Mouse (Mus musculus) spleen, embryonic (tissue): ENCODE measurements around the gene Zdhhc15.
"Not testable (repeated sequence)": the region's sequence is repeated elsewhere in the genome, so short reads cannot be mapped to it uniquely, and the experiment has no call there.

Experiments
- CTCF ChIA-PET: fragments of 350-600 bp; sonication (Branson Sonifier 250); formaldehyde crosslinking; loops from one replicate; lab custom pipeline; 2022; lab: Charles Lee

The Zdhhc15 gene

DNA sequence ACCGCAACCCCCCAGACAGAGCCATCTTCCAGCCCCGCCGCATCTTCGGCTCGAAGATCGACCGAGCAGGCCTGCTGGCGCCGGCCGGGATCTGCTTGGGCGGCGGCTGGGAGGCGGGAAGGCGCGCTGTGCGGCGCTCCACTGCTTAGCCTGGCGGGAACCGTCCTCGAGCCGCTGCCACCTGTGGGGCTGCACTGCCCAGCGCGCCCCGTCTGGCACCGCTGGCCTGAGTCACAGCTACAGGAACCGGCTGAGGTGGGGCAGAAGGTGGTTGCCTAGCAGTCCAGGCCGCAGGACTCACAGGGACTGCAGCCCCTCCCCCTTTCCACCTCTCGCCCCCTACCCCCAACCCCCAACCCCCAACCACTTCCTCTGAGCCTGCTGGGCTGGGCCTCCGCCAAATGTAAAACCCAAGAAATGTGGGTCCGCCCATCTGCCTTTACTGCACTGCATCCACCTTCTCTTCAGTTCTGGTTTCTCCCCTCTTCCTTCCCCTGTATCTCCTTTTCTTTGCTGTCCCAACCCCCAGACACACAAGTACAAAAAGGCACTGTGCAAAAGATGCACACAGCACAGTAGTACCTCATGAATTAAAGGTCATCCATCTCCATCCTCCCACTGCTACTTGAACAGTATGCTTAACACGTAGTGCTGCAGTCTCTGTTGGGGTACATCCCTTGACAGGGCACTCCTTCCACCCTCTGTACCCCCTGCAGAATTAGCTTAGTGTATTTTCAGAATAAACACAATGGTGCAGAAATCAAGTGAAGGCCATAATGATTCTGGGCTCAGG is at the start of gene Zdhhc15:
Gene Zdhhc15 (minus strand): TSS at position 308 of the 793 bp plus-strand sequence.
- CTCF ChIA-PET: no interaction called here

DNA sequence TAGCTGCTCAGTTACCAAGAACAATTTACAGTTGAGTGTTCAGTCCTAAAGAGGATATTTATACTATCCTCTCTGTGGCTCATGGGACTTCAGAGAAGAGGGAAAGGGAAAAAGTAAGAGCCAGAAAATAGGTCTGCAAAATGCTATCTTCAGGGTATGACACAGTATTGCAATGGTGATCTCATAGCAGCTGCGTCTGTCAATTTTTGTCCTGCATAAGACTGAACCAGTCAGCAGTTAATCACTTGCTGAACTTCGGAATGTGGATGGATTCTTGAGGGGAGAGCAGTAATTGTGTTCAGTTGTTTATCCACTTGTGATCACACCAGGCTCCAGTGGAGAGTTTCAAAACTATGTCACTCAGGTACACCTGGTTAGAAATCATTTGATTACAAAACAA is 37.1 kb upstream of the Zdhhc15 start:
- CTCF ChIA-PET: no interaction called here

DNA sequence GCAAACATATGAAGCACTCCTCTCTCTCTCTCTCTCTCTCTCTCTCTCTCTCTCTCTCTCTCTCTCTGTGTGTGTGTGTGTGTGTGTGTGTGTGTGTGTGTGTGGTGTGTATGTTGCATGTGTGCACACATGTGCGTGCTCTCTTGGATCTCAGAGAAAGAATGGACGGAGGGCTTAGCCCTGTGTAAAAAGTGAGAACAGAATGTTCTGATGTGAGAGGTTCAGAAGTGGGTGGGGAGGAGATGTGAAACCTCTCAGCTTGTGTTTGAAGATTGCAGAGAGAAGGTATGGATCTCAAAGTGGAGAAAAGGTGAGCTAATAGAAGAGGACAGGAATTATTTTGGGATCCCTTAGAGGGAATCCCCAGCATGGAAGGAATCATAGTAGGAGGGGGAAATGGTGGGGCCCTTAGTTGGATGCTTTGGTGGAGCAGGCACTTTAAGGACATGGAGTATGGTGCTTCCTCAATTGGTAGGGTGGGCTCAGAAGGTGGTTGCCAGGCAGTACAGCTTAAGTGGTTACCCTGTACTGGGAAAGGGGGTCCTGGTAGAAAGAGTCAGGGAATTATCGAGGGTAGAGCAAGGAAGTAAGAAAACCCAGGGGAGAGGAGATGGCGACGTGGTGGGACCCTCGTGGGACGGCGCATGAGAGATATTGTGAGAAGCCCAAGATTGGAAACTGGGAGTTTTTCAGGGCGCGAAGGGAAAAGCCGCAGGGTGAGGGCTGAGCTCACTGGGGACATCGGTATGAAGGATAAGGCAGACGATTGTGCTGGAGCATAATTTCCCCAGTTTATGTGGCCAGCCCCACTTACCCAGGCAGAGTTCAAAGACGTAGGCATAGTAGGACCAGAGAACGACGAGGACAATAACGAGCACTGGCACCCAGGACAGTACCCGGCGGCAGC is 761 bp downstream of the Zdhhc15 start:
- CTCF ChIA-PET: no interaction called here

DNA sequence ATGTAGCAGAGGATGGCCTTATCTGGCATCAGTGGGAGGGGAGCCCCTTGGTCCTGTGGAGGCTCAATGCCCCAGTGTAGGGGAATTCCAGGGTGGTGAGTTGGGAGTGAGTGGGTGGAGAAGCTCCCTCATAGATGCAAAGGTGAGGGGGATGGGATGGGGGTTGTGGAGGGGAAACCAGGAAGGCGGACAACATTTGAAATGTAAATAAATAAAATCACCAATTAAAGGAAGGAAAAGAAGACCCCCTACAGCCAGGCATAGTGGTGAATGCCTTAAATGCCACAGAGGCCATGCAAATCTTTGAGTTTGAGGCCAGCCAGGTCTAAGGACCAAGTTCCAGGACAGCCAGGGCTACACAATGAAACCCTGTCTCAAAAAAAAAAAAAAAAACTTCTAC is 13.9 kb downstream of the Zdhhc15 start:
- CTCF ChIA-PET: no interaction called here

DNA sequence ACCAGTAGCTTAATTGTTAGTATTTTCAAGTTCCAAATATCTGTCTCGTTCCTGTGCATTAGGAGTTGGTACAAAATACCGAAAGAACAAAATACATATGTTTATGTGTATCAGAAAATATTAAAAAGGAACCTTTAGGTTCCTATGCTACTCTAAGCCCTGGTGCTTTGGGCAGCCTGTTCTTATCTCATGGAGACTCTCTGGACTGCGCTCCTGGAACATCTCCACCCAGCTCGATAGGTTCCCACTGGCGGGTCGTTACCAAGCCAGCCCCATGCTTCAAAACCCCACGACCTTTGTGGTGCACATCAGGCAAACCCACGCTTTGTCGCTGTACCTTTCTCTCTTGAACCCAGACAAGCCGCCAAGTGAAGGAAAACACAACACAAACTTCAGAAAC is 58.3 kb downstream of the Zdhhc15 start:
- CTCF ChIA-PET: no interaction called here

DNA sequence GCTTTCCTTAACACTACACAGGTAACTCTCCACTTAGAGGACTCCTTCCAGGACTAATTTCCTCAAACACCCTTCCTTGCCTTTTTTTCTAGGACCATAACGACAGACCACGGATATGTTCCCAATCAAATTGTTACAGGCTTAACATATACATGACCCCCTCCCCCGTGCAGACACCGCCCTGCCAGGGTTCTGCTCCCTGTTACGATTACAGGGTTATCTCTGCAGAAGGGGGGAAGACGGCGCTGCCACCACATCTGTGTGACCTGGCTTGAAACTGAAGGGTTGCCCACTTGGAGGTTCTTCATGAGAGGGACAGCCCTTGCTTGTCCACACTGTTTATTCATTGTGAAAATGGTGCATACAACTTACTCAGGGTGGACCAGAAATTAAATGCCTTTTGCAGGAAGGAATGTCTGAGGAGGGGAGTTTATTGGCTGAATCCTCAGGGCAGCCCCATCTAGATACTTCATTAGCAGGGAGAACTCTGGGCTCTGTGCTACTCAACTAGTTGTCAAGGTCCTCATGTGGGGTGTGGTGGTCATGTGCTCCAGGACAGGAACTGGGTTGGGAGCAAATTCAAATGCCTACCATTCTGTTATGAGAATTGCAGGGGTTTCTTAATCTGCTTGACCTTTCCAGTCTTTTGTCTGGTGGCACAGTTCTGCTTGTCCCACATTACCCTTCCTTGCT is 67.0 kb downstream of the Zdhhc15 start:
- CTCF ChIA-PET: not testable (repeated sequence)

DNA sequence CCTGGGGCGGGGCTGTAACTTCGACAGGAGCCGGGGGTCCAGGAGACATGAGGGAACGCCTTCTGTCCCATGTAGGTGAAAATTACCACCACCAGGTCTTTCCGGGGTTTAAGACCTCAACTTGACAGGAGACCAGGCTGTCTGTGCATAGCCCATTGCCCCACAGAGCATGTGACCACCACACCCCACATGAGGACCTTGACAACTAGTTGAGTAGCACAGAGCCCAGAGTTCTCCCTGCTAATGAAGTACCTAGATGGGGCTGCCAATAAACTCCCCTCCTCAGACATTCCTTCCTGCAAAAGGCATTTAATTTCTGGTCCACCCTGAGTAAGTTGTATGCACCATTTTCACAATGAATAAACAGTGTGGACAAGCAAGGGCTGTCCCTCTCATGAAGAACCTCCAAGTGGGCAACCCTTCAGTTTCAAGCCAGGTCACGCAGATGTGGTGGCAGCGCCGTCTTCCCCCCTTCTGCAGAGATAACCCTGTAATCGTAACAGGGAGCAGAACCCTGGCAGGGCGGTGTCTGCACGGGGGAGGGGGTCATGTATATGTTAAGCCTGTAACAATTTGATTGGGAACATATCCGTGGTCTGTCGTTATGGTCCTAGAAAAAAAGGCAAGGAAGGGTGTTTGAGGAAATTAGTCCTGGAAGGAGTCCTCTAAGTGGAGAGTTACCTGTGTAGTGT is 68.5 kb downstream of the Zdhhc15 start:
- CTCF ChIA-PET: not testable (repeated sequence)

DNA sequence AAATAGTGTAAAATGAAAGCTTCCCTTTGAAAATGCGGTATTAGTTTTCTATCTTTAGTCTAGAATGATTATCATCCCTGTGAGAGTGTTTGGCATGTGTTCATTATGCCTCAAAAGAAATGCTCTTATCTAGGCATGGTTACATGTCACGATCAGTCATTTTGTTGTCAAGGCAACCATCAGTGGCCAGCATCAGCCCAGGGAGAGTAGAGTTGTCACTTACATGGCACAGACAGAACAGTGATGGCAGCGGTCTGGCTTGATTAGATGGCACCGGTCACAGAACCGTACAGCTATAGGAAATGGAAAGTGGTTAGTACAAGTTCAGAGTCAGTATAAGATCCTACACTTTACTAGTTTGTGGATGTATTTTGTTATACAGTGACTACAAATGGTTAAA is 96.9 kb downstream of the Zdhhc15 start:
- CTCF ChIA-PET: no interaction called here

DNA sequence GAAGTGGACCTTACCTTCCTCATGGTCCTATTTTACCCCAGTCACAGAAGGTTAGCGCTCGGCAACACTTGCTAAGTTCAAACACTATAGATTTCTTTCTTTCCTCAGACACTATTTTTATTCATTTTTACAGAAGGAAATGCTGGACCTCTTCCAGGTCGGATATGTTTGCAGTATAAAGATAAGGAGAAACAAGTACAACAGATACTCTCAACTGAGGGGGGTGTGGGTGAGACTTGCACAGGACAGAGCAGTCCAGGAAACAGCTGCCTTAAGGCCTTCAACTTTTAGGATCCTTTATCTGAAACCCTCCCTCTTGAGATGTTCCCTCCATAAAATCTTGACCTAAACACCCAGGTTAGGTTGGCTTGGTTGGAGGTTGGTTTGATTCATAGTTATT is 103.4 kb downstream of the Zdhhc15 start:
- CTCF ChIA-PET: interaction anchor here (0.6 kb wide), 1 partner anchor 1619 kb away, joined by 3 read pairs; the partner anchor contains the start of gene Pgk1

DNA sequence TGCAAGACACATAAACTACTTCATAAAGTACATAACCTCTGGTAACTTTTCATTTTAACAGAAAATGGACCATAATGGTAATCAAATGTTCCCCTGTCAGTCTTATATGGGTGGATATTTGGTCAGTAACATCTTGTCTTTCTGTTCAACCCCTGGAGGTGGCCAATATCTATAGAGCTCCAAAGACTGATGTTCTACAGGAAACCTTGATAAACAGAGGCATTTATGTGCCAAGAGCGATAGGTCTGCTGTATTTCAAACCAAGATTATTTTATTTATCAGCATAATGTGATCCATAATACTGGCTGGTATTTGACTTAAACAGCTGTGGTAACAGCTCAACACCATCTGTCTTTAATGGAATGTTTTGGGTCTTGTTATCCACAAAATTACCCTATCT is 125.6 kb downstream of the Zdhhc15 start:
- CTCF ChIA-PET: interaction anchor here (0.6 kb wide), 1 partner anchor 73 kb away, joined by 3 read pairs; no protein-coding TSS in a partner anchor

DNA sequence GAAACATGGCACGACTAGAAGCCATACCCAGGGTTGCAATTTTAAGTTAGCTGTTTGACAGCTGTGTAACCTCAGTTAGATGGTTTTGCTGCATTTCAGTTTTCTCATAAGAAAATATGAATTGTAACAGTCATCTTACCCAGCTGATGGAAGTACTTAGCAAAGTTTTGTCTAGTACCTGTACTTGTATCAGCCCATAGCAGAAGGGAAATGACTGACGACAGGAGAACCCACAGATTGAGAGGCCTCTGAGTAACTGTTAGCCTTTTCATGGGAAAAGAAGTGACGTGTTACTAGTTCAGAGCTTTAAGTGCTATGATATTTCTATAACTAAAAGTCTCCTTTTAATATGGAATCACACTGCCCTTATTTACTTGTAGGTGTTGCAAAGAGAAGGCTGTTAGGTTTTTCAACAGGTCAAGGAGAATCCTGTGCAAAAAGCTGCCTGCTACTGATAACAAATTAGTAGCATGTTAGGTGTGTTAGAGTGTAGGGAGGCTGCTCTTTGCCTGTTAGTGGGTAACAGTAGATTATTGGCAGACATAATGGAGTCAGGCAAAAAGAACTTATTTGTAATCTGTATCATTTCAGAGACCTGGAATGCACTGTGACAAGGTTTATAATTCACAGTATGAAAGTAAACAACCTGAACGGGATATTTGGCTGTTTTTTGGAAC is 126.8 kb downstream of the Zdhhc15 start:
- CTCF ChIA-PET: no interaction called here

DNA sequence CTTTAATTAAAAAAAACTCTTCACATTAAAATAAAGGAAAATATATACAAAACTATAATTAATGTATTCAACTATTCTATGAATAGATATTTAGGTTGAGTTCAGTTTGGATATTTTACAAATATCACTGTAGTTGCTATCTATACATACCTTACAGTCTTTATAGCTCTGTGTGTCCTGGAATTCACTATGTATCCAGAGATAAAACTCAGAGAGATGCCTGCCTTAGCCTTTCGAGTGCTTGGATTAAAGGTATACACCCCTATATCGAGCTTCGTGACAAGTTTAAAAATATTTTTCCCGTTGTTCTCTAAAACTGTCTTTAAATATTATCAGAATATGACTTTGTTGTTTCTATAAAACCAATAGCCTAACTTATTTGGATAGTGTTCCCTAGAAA is 128.2 kb downstream of the Zdhhc15 start:
- CTCF ChIA-PET: no interaction called here

DNA sequence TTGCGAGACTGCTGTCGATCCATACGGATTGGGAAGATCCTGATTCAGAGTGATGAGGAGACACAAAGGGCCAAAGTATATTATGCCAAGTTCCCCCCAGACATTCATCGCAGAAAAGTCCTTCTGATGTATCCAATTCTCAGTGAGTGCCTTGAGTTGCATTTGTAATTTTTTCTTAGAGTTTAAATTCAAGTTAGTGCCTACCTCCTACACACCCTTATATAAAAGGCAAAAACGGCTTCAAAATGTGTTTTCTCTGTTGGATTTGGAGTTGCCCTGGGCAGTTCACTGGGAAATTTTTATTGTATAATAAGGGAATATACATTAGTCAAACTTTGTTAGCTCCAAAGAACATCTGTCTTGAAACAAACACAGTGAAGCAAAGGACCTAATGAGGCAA is 169.1 kb downstream of the Zdhhc15 start:
- CTCF ChIA-PET: no interaction called here

DNA sequence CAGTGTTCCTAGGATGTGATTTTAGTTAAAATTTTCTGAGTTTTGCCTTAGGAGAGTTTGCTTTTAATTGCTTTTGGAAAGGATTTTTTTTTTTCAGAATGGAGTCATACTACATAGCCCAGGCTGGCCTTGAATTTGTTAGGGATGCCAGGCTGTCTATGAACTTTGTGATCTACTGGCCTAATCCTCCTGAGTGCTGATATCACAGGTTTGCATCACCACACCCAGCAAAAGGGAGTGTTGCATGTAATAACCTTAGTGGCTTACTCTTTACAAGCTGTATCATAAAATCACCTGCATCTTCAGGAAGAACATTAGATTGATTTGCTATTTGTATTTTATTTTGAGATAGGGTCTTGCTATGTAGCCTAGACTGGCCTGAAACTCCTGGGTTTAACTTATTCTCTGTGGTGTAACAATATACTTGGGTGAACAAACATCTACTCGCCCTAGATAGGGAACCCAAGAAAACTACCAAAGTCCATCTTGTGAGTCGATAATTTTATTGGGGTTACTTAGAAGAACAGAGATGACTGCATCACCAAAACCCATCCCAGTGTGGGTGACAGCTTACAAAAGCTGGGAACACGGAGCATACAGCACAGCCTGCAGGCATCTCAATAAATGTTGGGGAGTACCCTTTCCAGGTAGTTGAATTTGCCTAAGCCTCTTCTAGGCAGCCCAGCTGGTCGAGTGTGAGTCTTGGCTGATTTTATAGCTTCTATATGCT is 181.1 kb downstream of the Zdhhc15 start:
- CTCF ChIA-PET: no interaction called here

DNA sequence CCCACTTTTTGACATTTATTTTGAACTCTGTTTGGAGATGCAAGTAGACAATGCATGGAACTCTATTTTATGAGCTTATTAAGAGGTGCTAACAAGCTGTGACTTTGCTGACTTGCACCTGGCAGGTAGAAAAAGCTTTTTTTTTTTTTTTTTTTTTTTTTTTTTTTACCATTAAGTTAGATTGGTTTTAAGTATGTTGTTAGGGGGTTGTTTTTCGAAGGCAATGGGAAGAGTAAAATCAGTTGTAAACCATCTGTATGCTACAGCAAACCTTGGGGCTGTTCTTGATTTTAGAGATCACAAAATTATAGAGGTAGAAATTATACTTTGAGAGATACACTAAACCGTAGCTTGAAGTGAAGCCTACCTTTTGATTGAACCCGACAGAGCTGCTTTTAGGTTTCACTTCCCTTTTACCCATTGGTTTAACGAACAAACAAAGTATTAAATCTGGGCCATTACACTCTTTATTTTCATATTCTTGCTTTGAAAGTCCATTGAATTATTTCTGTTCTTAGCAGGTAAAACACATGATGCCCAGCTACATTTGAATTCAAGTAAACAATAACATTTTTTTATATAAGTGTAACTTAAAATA is 181.9 kb downstream of the Zdhhc15 start:
- CTCF ChIA-PET: interaction anchor here (0.6 kb wide), 2 partner anchors 589 to 1971 kb away, joined by 3 to 7 read pairs; no protein-coding TSS in a partner anchor

DNA sequence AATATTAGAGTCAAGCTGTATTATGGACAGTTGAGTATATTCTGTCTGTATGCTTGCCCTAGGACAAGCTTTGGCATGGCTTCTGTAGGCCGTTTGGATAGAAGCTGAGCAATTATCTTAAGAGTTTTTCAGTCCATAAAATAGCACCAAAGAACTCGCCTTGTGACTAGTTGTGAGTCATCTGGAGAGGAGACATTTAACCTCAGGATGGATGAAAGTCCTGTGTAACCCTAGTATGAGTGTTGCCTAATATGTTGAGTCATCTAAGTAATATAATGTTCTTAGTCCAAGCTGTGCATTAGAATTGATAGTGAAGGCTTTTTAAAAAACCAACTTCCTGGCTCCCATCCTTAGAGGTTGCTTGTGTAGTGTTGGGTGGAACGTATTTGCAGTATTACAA is 182.8 kb downstream of the Zdhhc15 start:
- CTCF ChIA-PET: no interaction called here
